Mouse (Mus musculus) heart, embryonic 10.5 days (tissue): Measurements from ENCODE around the gene Capn12. TPM values are rescaled to one million over a fixed set of nuclear protein-coding genes. Genes with fewer than 3 reads are reported as not detected.

Source experiments
- DNase-seq: peaks from one replicate; pipeline ENCODE4 v3.0.0-alpha.2; 2017; ENCODE audit warnings: low spot score
- H3K27ac ChIP-seq: fragments of 300-500 bp; sonication (generic); 2 replicates; pipeline ENCODE4 v1.5.1; 2016; ENCODE audit warnings: mild to moderate bottlenecking
- H3K27me3 ChIP-seq: fragments of 300-500 bp; sonication (generic); 2 replicates; pipeline ENCODE4 v1.6.1; 2016; ENCODE audit warnings: mild to moderate bottlenecking; ENCODE audit not compliant: poor library complexity, insufficient read depth, severe bottlenecking
- H3K36me3 ChIP-seq: fragments of 300-500 bp; sonication (generic); 2 replicates; pipeline ENCODE4 v1.6.1; 2016; ENCODE audit warnings: mild to moderate bottlenecking, moderate library complexity
- H3K4me1 ChIP-seq: fragments of 300-500 bp; sonication (generic); 2 replicates; pipeline ENCODE4 v1.6.1; 2016; ENCODE audit warnings: mild to moderate bottlenecking
- H3K4me3 ChIP-seq: fragments of 300-500 bp; sonication (generic); 2 replicates; pipeline ENCODE4 v1.5.1; 2016; ENCODE audit warnings: mild to moderate bottlenecking, moderate library complexity
- H3K9me3 ChIP-seq: fragments of 300-500 bp; sonication (generic); 2 replicates; pipeline ENCODE4 v1.6.1; 2016; ENCODE audit warnings: mild to moderate bottlenecking, moderate library complexity
- WGBS: fragments of 180-500 bp; shearing (Covaris S2); methylation state at CpG from one replicate; pipeline ENCODE4 v1.1.7; 2016; 5-methylcytosine and 5-hydroxymethylcytosine counted together
- polyA plus RNA-seq: library from polyadenylated mRNA; unstranded; fragments of >200 nt; fragmentation: Nextera tagmentation; extraction: Ambion mirVana; gene quantifications from 2 replicates; pipeline ENCODE4 v1.2.1, GENCODE M21; 2016

The Capn12 gene
- polyA plus RNA-seq, 1 experiment from 2014 or later: 0.20 TPM

- Histone ChIP-seq H3K4me3 (no peak overlapping the region), H3K4me1 (peaks cover 13% of the 10 kb centered on the region), H3K27ac (peak overlapping the region; percentile 76; the same call in 1 of the 2 replicates), H3K9me3 (no peaks in the 10 kb centered on the region), H3K36me3 (peaks cover 99% of the 10 kb centered on the region), H3K27me3 (no peaks in the 10 kb centered on the region)
- 57% methylated on average over 4 of the region's 4 CpGs for WGBS
- peak; percentile 83 for DNase-seq
Measured at GRCm38 (mm10) chr7:28911632-28912031, 30.4 kb downstream of the Capn12 start.

GRCm38 (mm10) chr7:28913171-28913570 lies 31.9 kb downstream of the Capn12 start:
- H3K27ac ChIP-seq: 0 out of 2 replicates have a peak overlapping the region, but pooled peaks have one; percentile 33
- DNase-seq: no peak
- H3K36me3 ChIP-seq: peaks cover 99% of the 10 kb centered on the region
- no peaks in the 10 kb centered on the region for H3K9me3 ChIP-seq
- no peak overlapping the region for H3K4me3 ChIP-seq
- H3K27me3 ChIP-seq: no peaks in the 10 kb centered on the region
- WGBS: 80% methylated on average over 11 of the region's 11 CpGs
- H3K4me1 ChIP-seq: peaks cover 15% of the 10 kb centered on the region

GRCm38 (mm10) chr7:28916491-28916890 lies 35.3 kb downstream of the Capn12 start:
- no peak overlapping the region for H3K4me3 ChIP-seq
- no peaks in the 10 kb centered on the region for H3K9me3 ChIP-seq
- peaks cover 81% of the 10 kb centered on the region for H3K36me3 ChIP-seq
- H3K27ac ChIP-seq: no peak overlapping the region
- no peak for DNase-seq
- peaks cover 43% of the 10 kb centered on the region for H3K4me1 ChIP-seq
- no peaks in the 10 kb centered on the region for H3K27me3 ChIP-seq

GRCm38 (mm10) chr7:28917503-28918426 lies 36.5 kb downstream of the Capn12 start:
- Histone ChIP-seq H3K27me3 (no peaks in the 10 kb centered on the region), H3K4me1 (peaks cover 53% of the 10 kb centered on the region), H3K36me3 (peaks cover 69% of the 10 kb centered on the region), H3K27ac (peak overlapping the region; percentile 88; the same call in 1 of the 2 replicates), H3K9me3 (no peaks in the 10 kb centered on the region), H3K4me3 (no peak overlapping the region)
- WGBS: 81% methylated on average over 10 of the region's 10 CpGs
- DNase-seq: no peak

GRCm38 (mm10) chr7:28918540-28918939 lies 37.3 kb downstream of the Capn12 start:
- Histone ChIP-seq H3K36me3 (peaks cover 61% of the 10 kb centered on the region), H3K4me3 (no peak overlapping the region), H3K27ac (peak overlapping the region; percentile 88; the same call in 1 of the 2 replicates), H3K27me3 (no peaks in the 10 kb centered on the region), H3K4me1 (peaks cover 56% of the 10 kb centered on the region), H3K9me3 (no peaks in the 10 kb centered on the region)
- no peak for DNase-seq
- whole genome bisulfite sequencing: 65% methylated on average over 8 of the region's 8 CpGs

- H3K36me3 ChIP-seq: peaks cover 48% of the 10 kb centered on the region
- H3K4me1 ChIP-seq: peaks cover 69% of the 10 kb centered on the region
- H3K9me3 ChIP-seq: no peaks in the 10 kb centered on the region
- H3K27ac ChIP-seq: peak overlapping the region; percentile 88
- WGBS: 17% methylated on average over 6 of the region's 6 CpGs
- DNase-seq: peak; percentile 88
- H3K4me3 ChIP-seq: peak overlapping the region; percentile 27
- no peaks in the 10 kb centered on the region for H3K27me3 ChIP-seq
Measured at GRCm38 (mm10) chr7:28919815-28920214, 38.6 kb downstream of the Capn12 start.

- WGBS: 42% methylated on average over 3 of the region's 3 CpGs
- no peaks in the 10 kb centered on the region for H3K27me3 ChIP-seq
- H3K4me1 ChIP-seq: peaks cover 82% of the 10 kb centered on the region
- no peaks in the 10 kb centered on the region for H3K9me3 ChIP-seq
- H3K4me3 ChIP-seq: no peak overlapping the region
- H3K27ac ChIP-seq: peak overlapping the region; percentile 88
- no peak for DNase-seq
- peaks cover 35% of the 10 kb centered on the region for H3K36me3 ChIP-seq
Measured at GRCm38 (mm10) chr7:28921178-28921577, 40.0 kb downstream of the Capn12 start.

- H3K9me3 ChIP-seq: no peaks in the 10 kb centered on the region
- H3K4me3 ChIP-seq: no peak overlapping the region
- H3K36me3 ChIP-seq: peaks cover 28% of the 10 kb centered on the region
- DNase-seq: no peak
- H3K27ac ChIP-seq: peak overlapping the region; percentile 88
- 72% methylated on average over 8 of the region's 8 CpGs for WGBS
- H3K4me1 ChIP-seq: peaks cover 89% of the 10 kb centered on the region
- no peaks in the 10 kb centered on the region for H3K27me3 ChIP-seq
Measured at GRCm38 (mm10) chr7:28921722-28922465, 40.7 kb downstream of the Capn12 start.

GRCm38 (mm10) chr7:28922606-28923005 lies 41.4 kb downstream of the Capn12 start:
- H3K27me3 ChIP-seq: no peaks in the 10 kb centered on the region
- H3K36me3 ChIP-seq: peaks cover 22% of the 10 kb centered on the region
- WGBS: 71% methylated on average over 4 of the region's 4 CpGs

GRCm38 (mm10) chr7:28923865-28924291 lies 42.7 kb downstream of the Capn12 start:
- DNase-seq: no peak
- 29% methylated on average over 4 of the region's 4 CpGs for WGBS
- Histone ChIP-seq H3K9me3 (no peaks in the 10 kb centered on the region), H3K27ac (peak overlapping the region; percentile 88), H3K27me3 (no peaks in the 10 kb centered on the region), H3K4me3 (peak overlapping the region; percentile 6; the same call in 1 of the 2 replicates), H3K4me1 (peaks cover 82% of the 10 kb centered on the region), H3K36me3 (peaks cover 10% of the 10 kb centered on the region)

More at GRCm38 (mm10) chr7:28922606-28923005, 41.4 kb downstream of the Capn12 start:
- no peaks in the 10 kb centered on the region for H3K9me3 ChIP-seq
- H3K4me3 ChIP-seq: no peak overlapping the region
- peaks cover 90% of the 10 kb centered on the region for H3K4me1 ChIP-seq
- DNase-seq: no peak
- peak overlapping the region; percentile 88 for H3K27ac ChIP-seq

- Histone ChIP-seq H3K4me1 (peaks cover 82% of the 10 kb centered on the region), H3K4me3 (0 out of 2 replicates have a peak overlapping the region, but pooled peaks have one; percentile 25)
- DNase-seq: no peak
Measured at GRCm38 (mm10) chr7:28924802-28925201, 43.6 kb downstream of the Capn12 start.

GRCm38 (mm10) chr7:28925317-28925716 lies 44.1 kb downstream of the Capn12 start:
- Histone ChIP-seq H3K27me3 (no peaks in the 10 kb centered on the region), H3K9me3 (no peaks in the 10 kb centered on the region), H3K27ac (peak overlapping the region; percentile 88), H3K36me3 (peaks cover 8% of the 10 kb centered on the region), H3K4me1 (peaks cover 82% of the 10 kb centered on the region), H3K4me3 (0 out of 2 replicates have a peak overlapping the region, but pooled peaks have one; percentile 25)
- peak; percentile 95 for DNase-seq
- 21% methylated on average over 9 of the region's 9 CpGs for WGBS

More at GRCm38 (mm10) chr7:28924802-28925201, 43.6 kb downstream of the Capn12 start:
- H3K27me3 ChIP-seq: no peaks in the 10 kb centered on the region
- peak overlapping the region; percentile 88 for H3K27ac ChIP-seq
- H3K9me3 ChIP-seq: no peaks in the 10 kb centered on the region
- H3K36me3 ChIP-seq: peaks cover 8% of the 10 kb centered on the region
- WGBS: 64% methylated on average over 3 of the region's 3 CpGs
